Mouse (Mus musculus) kidney, adult 2 months (tissue): ENCODE results near the gene Tmem53.

Experiments
- CTCF ChIP-seq: fragments of 200-500 bp; conservative IDR thresholded peaks from 2 replicates; pipeline ENCODE4 v1.5.1; 2011; ENCODE audit warnings: low read depth, mild to moderate bottlenecking, control low read depth, low read length, moderate library complexity, mixed read lengths; ENCODE audit not compliant: insufficient read depth, insufficient read length
- POLR2A ChIP-seq: fragments of 200-500 bp; IDR thresholded peaks from one replicate; pipeline ENCODE4 v1.6.1; 2011; ENCODE audit warnings: low read depth, low read length, control low read depth

- TF ChIP-seq POLR2A (no peak), CTCF (no peak)
Observed at GRCm38 (mm10) chr4:117303581-117304238, 52.0 kb downstream of the Tmem53 start.
